In genomic region chr5:25058853-25059741, GRCm38 (mm10) we compare ENCODE assay signal across 8 mouse cellular contexts. TPM values are rescaled to one million over a fixed set of nuclear protein-coding genes. Genes with fewer than 3 reads are reported as not detected.
DNase-seq lines count a peak whose midpoint lies in the region; ATAC-seq and TF ChIP-seq lines count a peak whose summit lies in the region.

No protein-coding gene starts in this region.

- H3ac ChIP-seq in myocyte (ENCODE audit: control insufficient read depth, insufficient read length): no peak overlapping the region

- WGBS in embryonic facial prominence, embryonic 15.5 days: 21% methylated on average over 21 of the region's 21 CpGs

- no peaks in the 10 kb centered on the region for H3K79me2 ChIP-seq in myocyte (ENCODE audit: control insufficient read depth, insufficient read depth)

- no peaks in the 10 kb centered on the region for H3K27me3 ChIP-seq in embryonic facial prominence, embryonic 15.5 days
- peaks cover 14% of the 10 kb centered on the region for H3K27me3 ChIP-seq in myocyte (ENCODE audit: control insufficient read depth, insufficient read depth, insufficient read length)

- H3K36me3 ChIP-seq in embryonic facial prominence, embryonic 15.5 days: no peaks in the 10 kb centered on the region
- no peaks in the 10 kb centered on the region for H3K36me3 ChIP-seq in myocyte (ENCODE audit: control insufficient read depth, insufficient read depth)

- ATAC-seq in embryonic facial prominence, embryonic 15.5 days (ENCODE audit: insufficient number of reproducible peaks, low FRiP score, low TSS enrichment, low read depth): no peak

- TF ChIP-seq CTCF in layer of hippocampus, adult 2 months (conservative IDR thresholded peaks at IDR 0.05): no peak

- peaks cover 21% of the 10 kb centered on the region for H3K4me1 ChIP-seq in embryonic facial prominence, embryonic 15.5 days

- H3K4me3 ChIP-seq in embryonic facial prominence, embryonic 15.5 days (replicated peaks): no peak overlapping the region
- peak overlapping the region; percentile 57 for H3K4me3 ChIP-seq in layer of hippocampus, adult 2 months
- no peak overlapping the region for H3K4me3 ChIP-seq in myocyte

- peak overlapping the region; percentile 13; the same call in 1 of the 2 replicates for H3K4me2 ChIP-seq in embryonic facial prominence, embryonic 15.5 days (replicated peaks)
- peak overlapping the region; percentile 12 for H3K4me2 ChIP-seq in myocyte (ENCODE audit: low read depth)

- no peak overlapping the region for H3K9ac ChIP-seq in embryonic facial prominence, embryonic 15.5 days

- no peaks in the 10 kb centered on the region for H3K9me3 ChIP-seq in embryonic facial prominence, embryonic 15.5 days (replicated peaks)

- no peak overlapping the region for H3K27ac ChIP-seq in embryonic facial prominence, embryonic 15.5 days (replicated peaks)
- H3K27ac ChIP-seq in layer of hippocampus, adult 2 months: peak overlapping the region; percentile 97

- peak; percentile 54 to 81 for DNase-seq in adrenal gland, adult (ENCODE audit: inconsistent age in 2 of 2, low spot score in 1 of 2)
- DNase-seq in adrenal gland, adult 8-10 months: no peak
- peak; percentile 53 for DNase-seq in adrenal gland, postnatal 25 days
- DNase-seq in layer of hippocampus, adult 2 months (ENCODE audit: low spot score in 2 of 2): peak; percentile 43 to 59
- no peak for DNase-seq in liver
- DNase-seq in spleen, postnatal 4 days (ENCODE audit: low spot score in 2 of 2): no peak

- TF ChIP-seq POLR2A in myocyte (IDR thresholded peaks at IDR 0.05; ENCODE audit: insufficient read length, low read depth): no peak

TF ChIP-seq in myocyte, 11 proteins besides CTCF, POLR2A, EP300 and RAD21:
- no peak for TF ChIP-seq MYOG (IDR thresholded peaks at IDR 0.05; ENCODE audit: control insufficient read depth in 1 of 3, insufficient read depth in 1 of 3, insufficient read length in 2 of 3, low read depth in 2 of 3)
- no peak for TF ChIP-seq SRF (IDR thresholded peaks at IDR 0.05; ENCODE audit: control insufficient read depth, insufficient read length, low read depth)
- no peak for TF ChIP-seq TCF12 (IDR thresholded peaks at IDR 0.05; ENCODE audit: insufficient read depth, poor library complexity, severe bottlenecking)
- no peak for TF ChIP-seq TCF3 (IDR thresholded peaks at IDR 0.05; ENCODE audit: insufficient read length, low read depth)
- TF ChIP-seq MAX (IDR thresholded peaks at IDR 0.05; ENCODE audit: low read depth): no peak
- no peak for TF ChIP-seq REST (IDR thresholded peaks at IDR 0.05; ENCODE audit: insufficient read depth, insufficient read length)
- TF ChIP-seq E2F4 (IDR thresholded peaks at IDR 0.05; ENCODE audit: insufficient read depth): no peak
- TF ChIP-seq CEBPB (IDR thresholded peaks at IDR 0.05; ENCODE audit: insufficient read depth, poor library complexity, severe bottlenecking): no peak
- no peak for TF ChIP-seq USF1 (IDR thresholded peaks at IDR 0.05; ENCODE audit: low read depth)
- TF ChIP-seq POLR2AphosphoS2 (IDR thresholded peaks at IDR 0.05; ENCODE audit: insufficient read length, low read depth): no peak
TF ChIP-seq in myocyte: peak in this region for 0.

RNA-seq across cellular contexts. Expression of gene Prkag2, which starts 41.3 kb away (rescaled TPM):
- 10 to 100 TPM; 30.7 to 56.0 (median 42.9) TPM for total RNA-seq in adrenal gland, adult 8-10 months (2022)
- total RNA-seq in adrenal gland, postnatal 25 days (2021): 32.5 and 34.8 TPM in 2 replicates
- polyA plus RNA-seq in embryonic facial prominence, embryonic 15.5 days (2015; fragmentation: Nextera tagmentation; extraction: Ambion mirVana): 21.2 and 25.0 TPM in 2 replicates
- total RNA-seq in layer of hippocampus, adult 2 months (2021): 100 to 1,000 TPM; 177 to 193 TPM
- polyA plus RNA-seq in myocyte (2012; fragmentation: generic; extraction: Trizol): 5.8 TPM

Comparison
In these comparisons a context has a peak if more than half of its experiments do, and no peak if none do; other contexts are left out.
1. DNase-seq: peak in adrenal gland, adult (2 of 2), adrenal gland, postnatal 25 days (single experiment) and layer of hippocampus, adult 2 months (2 of 2); none in adrenal gland, adult 8-10 months (single experiment), liver (single experiment) and spleen, postnatal 4 days (0 of 2).